Mouse (Mus musculus) embryonic fibroblast, embryonic 13.5 days (primary cell): ENCODE measurements at regions not wholly inside any gene's neighbourhood (a gene's known extent, or its start where the extent isn't known, plus 50 kb on each side); places are given as distances from the start of the nearest gene placed in this dataset.

Experiments
- CTCF ChIP-seq: IDR thresholded peaks from 2 replicates; pipeline ENCODE4 v1.5.1; 2011; ENCODE audit warnings: mild to moderate bottlenecking, control low read depth, low read length, moderate library complexity, borderline replicate concordance; ENCODE audit not compliant: insufficient read depth
- POLR2A ChIP-seq: IDR thresholded peaks from 2 replicates; pipeline ENCODE4 v1.6.1; 2011; ENCODE audit warnings: low read depth, mild to moderate bottlenecking, control low read depth, low read length, moderate library complexity

GRCm38 (mm10) chr3:151384850-151385249 is 52.8 kb upstream of the Adgrl4 start:
- TF ChIP-seq POLR2A (no peak), CTCF (no peak)
